Mouse (Mus musculus) induced T-regulatory cell, adult 2 months (primary cell): ENCODE data around the gene Zfp692.

Experiments
- DNase-seq: peaks from one replicate; pipeline ENCODE4 v3.0.0-alpha.2; 2012; ENCODE audit warnings: low read depth

Gene Zfp692

DNA sequence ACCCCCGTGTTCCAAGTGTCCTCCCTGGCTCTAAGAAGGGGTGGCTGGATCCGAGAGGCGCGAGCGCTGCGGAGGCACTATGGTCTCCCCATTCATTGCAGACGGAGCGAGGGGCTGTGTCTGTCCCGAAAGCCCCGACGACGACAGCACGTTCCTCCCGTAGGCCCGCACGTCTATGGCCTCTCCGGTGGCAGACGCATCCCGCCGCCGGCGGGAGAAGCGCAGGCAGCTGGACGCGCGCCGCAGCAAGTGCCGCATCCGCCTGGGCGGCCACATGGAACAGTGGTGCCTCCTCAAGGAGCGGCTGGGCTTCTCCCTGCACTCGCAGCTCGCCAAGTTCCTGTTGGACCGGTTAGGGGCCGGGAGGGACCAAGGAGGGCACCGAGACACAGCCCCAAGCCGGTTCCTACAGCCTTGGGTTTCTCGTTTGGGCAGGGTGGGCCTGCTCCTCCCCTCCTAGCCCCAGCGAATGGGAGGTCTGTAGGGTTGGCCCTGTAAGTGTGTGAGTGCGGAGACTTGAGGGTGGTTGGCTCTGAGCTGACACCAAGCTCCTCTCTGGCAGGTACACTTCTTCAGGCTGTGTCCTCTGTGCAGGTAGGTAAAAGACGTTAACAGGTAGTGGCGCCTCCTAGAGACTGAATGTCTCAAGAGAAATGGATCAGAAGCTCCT, 677 bp downstream of the Zfp692 start:
- peak; percentile 76 for DNase-seq

DNA sequence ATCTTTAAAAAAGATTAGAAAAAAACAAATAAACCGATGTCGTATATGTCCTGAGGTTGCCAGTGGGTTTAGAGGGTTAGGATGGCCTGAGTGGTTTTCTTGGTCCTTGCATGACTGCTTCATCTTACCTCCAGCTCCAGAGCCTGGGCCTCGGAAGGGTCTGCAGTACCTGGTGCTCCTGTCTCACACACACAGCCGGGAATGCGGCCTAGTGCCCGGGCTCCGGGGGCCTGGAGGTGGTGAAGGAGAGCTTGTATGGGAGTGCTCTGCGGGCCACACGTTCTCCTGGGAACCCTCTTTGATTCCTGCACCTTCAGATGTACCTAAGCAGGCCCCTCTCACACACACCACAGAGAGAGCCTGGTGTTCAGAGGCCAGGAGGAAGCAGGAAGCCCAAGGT, 1.8 kb downstream of the Zfp692 start:
- no peak for DNase-seq

DNA sequence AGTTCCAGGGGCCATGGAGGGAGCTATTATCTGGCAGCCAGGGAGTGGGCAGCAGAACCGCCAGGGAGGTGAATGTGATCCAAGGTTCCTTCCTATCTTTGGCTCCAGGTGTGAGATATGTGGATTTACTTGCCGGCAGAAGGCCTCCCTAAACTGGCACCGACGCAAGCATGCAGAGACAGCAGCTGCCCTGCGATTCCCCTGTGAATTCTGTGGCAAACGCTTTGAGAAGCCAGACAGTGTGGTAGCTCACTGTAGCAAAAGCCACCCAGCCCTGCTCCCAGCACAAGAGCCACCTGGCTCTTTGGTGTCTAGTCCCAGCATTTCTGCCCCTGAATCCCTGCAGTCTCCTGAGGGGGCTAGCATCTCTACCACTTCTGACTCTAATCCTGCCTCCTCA, 7.2 kb downstream of the Zfp692 start:
- DNase-seq = no peak

DNA sequence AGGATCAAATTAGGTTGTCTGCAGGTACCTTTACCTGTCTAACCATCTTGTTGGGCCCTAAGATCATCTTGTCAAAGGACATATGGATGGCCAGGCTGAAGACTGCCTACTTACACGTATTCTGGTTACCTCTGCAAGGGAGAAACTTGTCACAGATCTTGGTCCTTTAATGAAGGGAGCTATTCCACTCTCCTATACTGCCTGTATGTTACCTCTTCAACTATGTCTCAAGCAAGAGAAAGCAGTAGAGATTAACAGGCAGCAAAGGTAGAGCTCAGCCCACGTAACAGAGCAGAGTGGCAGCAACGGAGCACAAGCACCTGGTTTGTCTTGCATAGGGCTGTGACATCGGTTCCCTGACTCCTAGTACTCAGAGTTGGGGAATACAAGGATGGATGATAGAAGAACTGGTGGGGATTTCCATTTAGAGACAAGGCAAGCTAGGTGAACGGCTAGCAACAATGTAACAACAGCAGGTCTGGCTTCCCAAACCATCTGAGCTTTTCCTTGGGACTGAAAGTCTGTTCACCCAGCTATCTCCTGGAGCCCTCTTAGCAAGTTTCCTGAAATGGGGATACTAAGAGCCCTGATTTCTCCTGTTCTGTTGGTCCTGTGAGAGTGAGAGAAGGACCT, 8.8 kb downstream of the Zfp692 start:
- no peak for DNase-seq

DNA sequence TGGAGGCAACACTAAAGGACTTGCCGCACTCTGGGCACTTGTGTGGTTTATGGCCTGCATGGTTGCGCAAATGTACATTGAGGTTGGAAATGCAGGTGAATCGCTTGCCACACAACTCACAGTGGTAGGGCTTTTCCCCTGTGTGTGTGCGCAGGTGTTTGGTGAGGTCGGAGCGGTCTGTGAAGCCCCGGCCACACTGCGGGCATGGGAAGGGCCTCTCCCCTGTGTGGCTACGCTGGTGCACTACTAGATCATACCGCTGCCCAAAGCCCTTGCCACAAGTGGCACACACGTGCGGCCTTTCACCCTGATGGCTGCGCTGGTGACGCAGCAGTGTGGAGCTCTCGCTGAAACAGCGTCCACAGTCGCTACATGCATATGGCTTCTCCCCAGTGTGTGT, 9.5 kb downstream of the Zfp692 start:
- no peak for DNase-seq

DNA sequence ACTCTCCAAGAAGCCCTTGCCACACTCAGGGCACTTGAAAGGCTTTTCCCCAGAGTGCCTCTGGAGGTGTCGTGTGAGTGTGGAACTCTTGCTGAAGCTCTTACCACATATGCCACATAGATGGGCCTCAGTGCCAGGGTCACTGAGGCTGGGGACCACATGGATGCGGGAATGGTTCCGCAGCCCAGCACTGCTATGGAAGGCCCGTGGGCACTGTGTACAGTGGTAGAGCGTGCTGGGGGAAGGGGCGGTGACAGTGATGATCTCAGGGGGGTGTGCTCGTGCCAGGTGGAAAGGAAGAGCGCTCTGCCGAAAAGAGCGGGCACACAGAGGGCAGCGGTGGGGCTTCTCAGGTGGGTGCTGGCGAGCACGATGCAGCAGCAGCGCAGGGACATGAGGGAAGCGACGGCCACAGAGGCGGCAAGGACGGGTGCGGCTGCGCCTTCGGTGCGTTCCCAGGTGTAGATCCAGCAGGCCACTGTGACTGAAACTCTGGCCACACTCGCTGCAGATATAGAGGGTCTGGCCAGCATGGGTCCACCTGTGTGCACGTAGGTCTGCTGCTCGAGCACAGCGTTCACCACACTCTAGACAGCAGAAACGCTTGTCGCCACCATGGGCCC, 10.0 kb downstream of the Zfp692 start:
- DNase-seq = no peak

DNA sequence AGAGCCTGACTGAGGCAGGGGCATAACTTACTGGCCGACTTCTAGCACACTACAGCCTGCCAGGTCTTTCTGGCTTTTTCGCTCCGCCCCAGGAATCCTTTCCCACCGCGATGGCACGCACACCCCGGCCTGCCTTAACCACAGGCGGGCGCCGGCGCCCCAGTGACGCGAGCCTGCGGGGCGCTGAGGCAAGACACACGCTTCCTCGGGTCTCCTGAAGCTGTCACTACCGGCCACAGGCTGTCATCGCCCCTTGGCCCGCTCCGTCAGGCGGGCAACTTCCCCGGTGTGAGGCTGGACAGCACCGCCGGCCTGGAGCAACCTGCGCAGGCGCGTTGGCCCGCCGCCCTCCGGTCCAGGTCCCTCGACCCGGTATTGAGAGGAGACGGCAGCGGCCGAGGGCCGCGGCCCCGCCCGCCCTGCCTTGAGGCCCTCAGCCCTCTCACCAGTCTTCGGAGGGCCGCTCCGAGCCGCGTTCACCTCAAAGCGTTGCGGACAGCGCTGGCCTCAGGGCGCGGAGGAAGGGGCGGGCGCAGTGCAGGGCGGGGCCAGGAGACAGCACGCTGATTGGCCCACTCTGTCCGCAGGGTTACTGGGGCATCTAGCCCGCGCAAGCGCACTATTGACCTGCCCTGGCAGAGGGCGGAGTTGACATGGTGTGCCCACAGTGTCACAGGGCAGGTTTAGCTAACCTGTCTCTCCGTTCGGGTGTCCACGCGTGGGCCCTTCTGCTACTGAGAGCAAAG, 16.1 kb downstream of the Zfp692 start:
- DNase-seq = peak; percentile 98

DNA sequence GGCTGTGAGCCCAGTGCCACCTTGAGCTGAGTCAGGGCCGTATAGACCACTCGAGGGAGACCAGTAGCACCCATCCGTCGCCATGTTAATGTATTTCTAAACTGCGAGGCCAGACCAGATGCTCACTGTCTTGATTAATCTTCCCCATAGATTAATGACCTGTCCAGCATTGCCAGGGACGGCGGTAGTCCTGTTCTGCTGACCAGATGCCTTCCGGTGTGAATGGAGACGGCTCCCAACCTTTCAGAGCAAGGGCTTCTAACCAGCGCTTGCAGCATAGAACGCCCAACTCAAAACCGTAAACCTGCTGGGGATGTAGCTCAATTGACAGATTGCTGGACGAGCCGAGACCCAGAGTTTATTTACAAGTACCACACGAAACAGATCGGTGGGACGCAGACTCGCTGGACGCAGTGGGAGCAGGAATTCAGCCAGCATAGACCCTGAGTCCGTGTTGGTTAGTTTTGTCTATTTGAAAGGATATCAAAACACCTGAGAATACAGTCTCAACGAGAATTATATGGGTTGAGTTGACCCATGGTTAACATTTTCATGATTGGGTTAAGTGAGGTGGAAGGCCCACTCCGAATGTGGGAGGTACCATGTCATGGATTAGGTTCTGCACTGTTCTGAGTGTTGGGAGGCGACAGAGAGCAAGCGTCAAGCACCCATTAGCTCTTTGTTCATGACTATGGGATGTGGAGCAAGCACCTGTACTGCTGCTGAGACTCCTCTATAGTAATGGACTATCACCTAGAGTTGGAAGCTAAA, 16.9 kb downstream of the Zfp692 start:
- peak; percentile 32 for DNase-seq

DNA sequence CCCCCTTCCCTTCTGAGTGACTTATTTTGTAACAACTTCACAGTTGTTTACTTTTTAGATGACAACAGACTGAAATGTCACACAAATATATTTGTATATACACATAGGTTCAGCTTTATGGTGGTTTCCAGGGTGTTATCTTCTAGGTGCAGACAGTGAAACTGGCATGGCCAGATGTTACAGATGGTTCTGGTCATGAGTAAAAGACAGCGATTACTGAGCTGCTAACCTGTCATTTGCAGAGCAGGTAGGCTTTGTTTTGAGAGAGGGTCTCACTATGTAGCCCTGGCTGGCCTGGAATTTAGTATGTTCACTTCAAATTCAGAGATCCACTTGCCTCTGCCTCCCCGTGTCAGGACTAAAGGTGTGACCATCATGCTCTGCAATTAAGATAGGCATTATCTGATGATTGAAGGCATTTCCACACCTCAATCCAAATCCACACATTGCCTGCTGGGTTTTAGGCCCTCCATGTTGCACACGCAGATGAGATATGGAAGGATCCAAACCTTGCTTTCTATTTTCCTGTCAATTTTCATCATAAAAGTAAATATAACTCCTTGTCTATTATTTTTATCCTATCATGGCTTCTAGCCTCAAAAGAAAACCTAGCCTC, 17.9 kb downstream of the Zfp692 start:
- DNase-seq = no peak

DNA sequence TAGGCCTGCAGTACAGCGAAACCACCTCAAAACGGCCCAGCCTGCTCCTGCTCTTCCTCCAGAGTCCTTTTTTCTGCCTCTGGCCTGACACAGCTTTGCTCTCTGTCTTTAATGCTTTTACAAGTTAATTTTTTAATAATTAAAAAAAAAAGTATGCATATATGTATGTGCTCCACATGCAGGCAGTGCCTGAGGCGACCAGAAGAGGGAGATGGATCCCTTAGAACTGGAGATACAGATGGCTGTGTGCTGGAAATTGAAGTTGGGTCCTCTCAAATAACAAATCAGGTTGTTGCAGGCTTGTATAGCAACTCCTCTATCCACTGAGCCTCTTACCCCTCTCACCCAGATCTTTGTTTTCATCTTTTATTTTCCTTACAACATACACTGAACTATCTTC, 19.9 kb downstream of the Zfp692 start:
- peak; percentile 52 for DNase-seq

DNA sequence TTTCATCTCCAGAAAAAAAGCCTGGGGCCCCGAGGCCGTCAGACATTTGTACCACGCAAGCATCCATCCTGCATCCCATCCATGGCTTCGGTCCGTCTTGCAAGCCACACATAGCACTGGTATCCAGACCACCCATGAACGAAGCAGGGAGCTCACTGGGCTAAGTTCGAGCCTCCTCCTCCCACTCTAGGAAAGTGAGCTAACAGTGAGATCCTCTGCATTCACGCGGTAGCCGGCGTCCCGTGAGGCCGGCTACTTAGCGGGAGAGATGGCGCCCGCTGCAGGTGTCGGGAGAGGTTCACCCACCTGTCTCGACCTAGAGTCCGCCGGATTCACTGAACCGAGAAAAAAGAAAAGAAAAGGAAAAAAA, 23.0 kb downstream of the Zfp692 start:
- DNase-seq = no peak

DNA sequence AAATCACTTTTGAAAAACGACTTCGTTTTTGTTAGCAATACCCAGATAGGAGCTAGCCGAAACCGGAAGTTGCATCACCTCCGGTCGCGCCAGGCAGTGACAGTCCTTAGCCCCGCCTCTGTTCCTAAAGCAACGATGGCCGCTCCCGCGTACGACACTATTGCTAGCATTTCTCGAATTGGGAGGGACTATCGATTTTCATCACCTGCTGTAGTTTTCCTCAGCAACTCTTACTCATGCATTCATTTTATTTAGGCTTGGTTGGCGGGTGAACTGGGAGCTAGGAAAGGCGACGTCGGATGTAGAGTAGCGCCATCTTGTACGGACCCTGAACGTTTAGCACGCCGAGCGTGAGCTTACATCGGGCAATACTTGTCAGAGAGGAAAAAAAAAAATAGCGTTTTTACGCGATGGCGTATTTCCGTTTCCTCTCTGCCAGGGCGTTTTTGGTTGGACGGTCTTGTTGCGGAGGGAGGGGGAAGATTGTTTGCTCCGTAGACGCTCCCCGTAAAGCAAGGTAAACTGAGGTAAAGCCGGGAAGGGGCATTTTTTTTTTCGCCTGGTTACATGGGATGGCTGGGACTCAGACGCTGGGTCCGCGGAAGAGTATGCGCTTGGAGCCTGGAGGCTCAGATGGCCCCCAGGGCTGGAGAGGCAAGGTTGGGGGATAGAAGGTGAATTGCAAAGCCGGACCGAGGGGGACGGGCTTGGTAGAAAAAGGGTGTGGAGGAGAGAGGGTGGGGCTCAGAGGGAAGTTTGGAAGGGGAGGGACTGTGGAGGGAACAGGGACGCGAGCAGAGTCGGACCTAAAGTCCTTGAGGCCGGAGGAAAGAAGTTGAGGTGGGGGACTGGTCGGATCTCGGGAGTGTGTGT, 23.6 kb downstream of the Zfp692 start, which contains the start of the genes Zfp672 and Sh3bp5l:
Gene Zfp672, minus strand, starts transcription at position 64 of the 873 bp plus-strand sequence.
Gene Sh3bp5l, plus strand, starts transcription at position 449 of the 873 bp plus-strand sequence.
- peak; percentile 97 for DNase-seq

DNA sequence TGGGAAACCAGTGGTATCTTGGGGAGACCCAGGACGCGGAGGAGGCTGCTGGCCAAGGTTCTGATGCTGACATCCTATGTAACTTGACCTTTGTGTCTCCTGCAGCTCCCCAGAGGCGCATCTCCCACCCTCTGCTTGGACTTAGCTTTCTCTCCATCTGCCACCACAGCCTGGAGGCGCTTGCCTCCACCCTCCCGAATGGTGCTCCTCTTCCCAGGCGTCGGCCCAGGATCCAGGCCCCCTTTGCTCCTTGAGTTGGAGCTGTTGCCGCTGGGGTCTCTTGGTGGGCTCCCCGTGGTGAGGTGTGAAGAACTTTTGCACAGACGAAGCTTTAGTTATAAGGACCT, 24.3 kb downstream of the Zfp692 start:
- DNase-seq = no peak

DNA sequence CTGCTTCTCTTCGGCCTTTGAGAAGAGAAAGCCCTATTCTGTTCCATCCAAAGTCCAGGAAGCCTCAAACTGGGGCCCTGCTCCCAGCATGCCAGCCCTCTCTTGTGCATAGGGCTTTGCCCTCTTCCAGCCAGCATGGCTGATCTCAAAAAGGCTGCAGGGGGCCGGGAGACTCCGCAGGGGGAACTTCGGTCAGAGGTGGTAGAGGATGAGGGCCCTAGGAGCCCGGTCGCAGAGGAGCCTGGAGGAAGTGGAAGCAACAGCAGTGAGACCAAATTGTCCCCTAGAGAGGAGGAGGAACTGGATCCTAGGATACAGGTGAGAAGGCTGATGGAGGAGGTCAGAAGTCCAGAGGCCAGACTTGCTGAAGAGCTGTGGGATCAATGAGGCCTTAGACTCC, 24.7 kb downstream of the Zfp692 start:
- no peak for DNase-seq

DNA sequence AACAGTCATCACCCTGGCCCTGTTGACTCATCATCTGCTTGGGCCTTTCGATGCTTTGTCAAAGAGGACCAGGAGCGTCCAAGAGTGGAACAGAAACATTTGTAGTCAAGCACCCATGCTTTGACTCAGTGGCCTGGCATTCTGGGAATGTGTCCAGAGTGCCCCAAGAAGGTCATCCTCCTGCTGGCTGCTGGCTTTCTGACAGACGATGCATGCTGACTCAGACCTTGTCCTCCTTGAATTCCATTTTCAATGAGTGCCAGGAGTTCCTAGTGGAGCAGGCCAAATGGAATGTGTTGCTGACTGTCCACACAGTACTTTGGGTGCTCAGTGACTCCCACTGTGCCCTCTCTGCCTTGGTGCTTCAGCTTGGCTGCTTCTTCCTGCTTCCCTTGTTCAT, 27.9 kb downstream of the Zfp692 start:
- DNase-seq = no peak

DNA sequence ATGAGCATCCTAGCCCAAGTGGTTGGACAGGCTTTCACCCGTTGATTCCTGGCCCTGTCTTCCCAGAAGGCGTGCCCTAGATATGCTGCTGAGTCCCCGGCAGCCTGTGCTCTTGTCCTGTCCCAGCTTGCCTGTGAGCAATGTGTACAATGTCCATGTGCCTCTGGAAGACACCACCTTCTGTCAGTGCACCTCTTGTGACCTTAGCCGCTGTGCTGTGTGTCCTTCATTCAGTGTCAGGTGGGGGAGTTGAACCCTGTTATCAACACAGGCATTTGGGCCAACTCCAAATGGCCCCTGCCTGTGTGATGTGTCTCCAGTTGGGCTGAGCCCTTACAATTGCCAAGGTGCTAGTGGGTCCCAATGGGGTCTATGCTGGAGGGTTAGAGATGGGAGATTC, 39.9 kb downstream of the Zfp692 start:
- no peak for DNase-seq

DNA sequence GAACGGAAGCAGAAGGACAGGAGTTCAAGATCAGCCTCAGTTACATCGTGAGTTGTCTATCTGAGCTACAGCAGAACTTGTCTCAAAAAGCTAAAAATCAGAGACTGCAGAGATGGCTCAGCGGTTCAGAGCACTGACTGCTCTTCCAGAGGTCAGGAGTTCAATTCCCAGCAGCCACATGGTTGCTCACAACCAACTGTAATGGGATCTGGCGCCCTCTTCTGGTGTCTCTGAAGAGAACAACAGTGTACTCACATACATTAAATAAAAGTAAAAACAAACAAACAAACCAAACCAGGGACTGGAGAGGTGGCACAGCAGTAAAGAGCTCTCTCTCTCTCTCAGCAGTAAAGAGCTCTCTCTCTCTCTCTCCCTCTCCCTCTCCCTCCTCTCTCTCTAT, 43.8 kb downstream of the Zfp692 start:
- DNase-seq = peak; percentile 44

DNA sequence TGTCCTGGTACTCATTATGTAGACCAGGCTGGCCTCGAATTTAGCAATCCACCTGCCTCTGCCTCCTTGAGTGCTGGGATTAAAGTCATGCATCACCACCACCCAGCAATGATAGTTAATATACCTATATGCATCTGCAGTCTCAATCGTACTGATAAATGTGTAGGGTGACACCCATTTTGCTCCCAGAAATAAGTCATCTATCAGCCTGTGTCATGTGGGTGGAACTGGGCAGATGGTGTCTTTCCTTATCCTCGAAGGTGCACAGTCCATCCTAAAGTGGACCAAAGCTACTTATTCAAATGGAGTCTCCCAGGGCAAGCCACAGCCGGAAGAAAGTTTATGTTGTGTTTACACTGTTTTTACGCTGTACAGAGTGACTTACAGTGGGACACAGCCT, 44.3 kb downstream of the Zfp692 start:
- no peak for DNase-seq

DNA sequence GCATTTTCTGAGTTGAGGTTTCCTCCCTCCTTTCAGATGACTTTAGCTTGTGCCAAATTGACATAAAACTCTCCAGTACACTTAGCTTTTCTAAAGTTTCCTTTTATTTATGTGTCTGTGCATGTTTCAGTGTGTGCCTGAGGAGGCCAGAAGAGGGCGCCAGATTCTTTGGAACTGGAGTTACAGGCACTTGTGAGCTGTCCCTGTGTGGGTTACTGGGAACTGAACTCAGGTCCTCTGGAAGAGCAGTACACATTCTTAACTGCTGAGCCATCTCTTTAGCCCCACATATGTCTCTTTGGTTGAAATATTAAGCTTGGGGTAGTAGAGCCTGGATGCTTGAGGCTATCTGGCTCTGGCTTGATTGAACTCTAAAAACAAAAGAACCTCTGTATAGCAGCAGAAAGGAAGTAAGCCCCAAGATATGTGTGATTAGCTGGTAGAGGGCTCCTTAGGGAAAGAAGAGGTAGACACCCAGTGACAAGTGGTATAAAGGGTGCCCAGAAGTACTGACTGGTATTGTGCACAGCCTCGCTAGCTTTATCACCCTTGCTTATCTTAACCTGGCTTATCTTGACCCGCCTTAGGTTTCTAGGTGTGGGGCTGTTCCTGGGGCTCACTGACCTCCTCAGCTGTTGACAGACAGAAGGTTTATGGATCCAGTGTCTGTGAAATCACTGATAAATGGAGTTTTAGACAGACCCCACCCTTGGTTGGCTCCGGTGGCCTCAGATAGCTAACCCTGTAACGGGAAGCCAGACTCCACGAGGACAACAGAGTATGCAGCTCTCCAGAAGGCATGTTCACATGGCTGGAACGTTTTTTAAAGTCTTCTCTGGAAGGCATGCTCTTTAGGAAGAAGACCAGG, 46.0 kb downstream of the Zfp692 start:
- peak; percentile 49 for DNase-seq

DNA sequence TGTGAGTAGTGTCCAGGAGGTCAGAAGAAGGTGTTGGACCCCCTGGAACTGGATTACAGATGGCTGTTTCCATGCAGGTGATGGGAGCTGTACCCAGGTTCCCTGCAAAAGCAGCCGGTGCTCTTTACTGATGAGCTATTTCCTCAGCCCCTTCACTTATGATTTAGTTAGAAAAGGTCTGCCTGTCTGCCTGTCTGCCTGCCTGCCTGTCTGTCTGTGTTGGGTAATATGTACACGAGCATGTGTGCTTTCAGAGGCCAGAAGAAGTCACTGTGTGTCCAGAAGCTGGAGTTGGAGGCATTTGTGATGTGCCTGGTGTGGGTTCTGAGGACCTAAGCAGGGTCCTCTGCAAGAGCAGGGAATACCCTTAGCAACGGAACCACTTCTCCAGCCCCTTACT, 46.8 kb downstream of the Zfp692 start:
- DNase-seq = no peak
